18 mouse cellular contexts compared by ENCODE assay signal in the genomic region with DNA sequence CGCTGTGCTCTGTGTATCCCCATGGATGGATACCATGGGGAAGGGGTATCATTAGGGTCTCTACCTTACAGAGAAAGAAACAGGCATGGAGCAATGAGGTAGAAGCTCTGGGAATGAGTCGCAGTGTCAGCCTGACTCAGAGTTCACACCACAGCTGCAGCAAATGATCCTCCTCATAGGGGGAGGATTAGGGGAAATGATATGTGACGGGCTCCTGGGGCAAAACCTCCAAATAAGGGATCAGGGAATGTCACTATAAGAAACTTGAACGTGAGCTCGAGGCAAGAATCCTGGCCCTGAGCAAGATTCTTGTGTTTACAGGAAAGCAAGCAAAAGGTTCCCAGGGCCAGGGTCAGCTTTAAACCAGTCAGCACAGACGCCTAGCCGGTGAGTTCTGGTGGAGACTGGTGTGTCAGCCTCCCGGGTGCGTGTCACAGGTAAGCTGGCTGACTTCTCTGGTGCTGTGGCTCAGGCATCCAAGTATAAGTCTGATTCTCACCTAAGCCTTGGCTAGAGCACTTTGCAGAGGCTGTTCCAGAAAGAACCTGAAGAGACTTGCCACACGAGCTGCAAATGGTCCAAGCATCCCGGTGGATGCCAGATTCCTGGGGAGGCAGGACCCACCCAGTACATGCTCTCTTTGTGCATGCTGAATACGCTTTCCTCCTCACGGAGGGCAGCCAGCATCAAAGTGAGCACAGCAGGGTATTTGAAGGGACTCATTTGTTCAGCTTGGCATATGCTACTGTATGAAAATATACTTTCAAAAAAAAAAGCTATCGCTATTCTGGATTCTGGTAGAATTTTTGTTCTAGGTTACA. TPM values are rescaled to one million over a fixed set of nuclear protein-coding genes. Genes with fewer than 3 reads are reported as not detected.
DNase-seq lines count a peak whose midpoint lies in the region; ATAC-seq and TF ChIP-seq lines count a peak whose summit lies in the region.
"Had no signal": no experiment of that assay in that cellular context is flagged by ENCODE, and none has a peak within 500 bp of the region (broad histone marks: within the 10 kb centered on the region; RNA-seq: fewer than 3 reads in every experiment).

No protein-coding gene starts in this region.

- H3K27me3 ChIP-seq in hindbrain, postnatal 0 days (ENCODE audit: insufficient read depth, low read length): no peaks in the 10 kb centered on the region
- H3K27me3 ChIP-seq in hindbrain, embryonic 12.5 days: no peaks in the 10 kb centered on the region

- no peak overlapping the region for H3K27ac ChIP-seq in hindbrain, postnatal 0 days
- no peak overlapping the region for H3K27ac ChIP-seq in hindbrain, embryonic 12.5 days
- H3K27ac ChIP-seq: hindbrain, embryonic 14.5 days; layer of hippocampus, adult 2 months had no signal

- no peak for ATAC-seq in hindbrain, postnatal 0 days
- no peak for ATAC-seq in hindbrain, embryonic 12.5 days (ENCODE audit: low FRiP score)

- WGBS in hindbrain, postnatal 0 days: 49% methylated on average over 14 of the region's 14 CpGs
- 57% methylated on average over 14 of the region's 14 CpGs for WGBS in hindbrain, embryonic 12.5 days

- H3K9me3 ChIP-seq in hindbrain, postnatal 0 days (ENCODE audit: low read length): no peaks in the 10 kb centered on the region
- no peaks in the 10 kb centered on the region for H3K9me3 ChIP-seq in hindbrain, embryonic 12.5 days (replicated peaks)
- H3K9me3 ChIP-seq: megakaryocyte, embryonic 14.5 days had no signal

- peak; percentile 10 for DNase-seq in hindbrain, postnatal 0 days (ENCODE audit: low spot score)
- peak; percentile 40 for DNase-seq in adipocyte (ENCODE audit: low spot score)
- DNase-seq in kidney, adult 8-10 months: peak; percentile 59 to 70
- peak; percentile 32 to 50 for DNase-seq in kidney, postnatal 4 days
- DNase-seq in right cerebral cortex, adult 18-20 months: no peak
- no peak for DNase-seq in layer of hippocampus, adult 9-11 months
- DNase-seq in spleen, postnatal 14 days (ENCODE audit: low spot score in 2 of 2): no peak
- DNase-seq: adrenal gland, adult 8-10 months; right cerebral cortex, postnatal 14 days; thymus, adult 2 months had no signal

- no peak overlapping the region for H3K4me2 ChIP-seq in hindbrain, postnatal 0 days (ENCODE audit: low read depth, low read length)
- H3K4me2 ChIP-seq in hindbrain, embryonic 12.5 days (replicated peaks): no peak overlapping the region
- H3K4me2 ChIP-seq: hindbrain, embryonic 14.5 days; liver, embryonic 11.5 days had no signal

- no peak overlapping the region for H3K9ac ChIP-seq in hindbrain, postnatal 0 days (replicated peaks; ENCODE audit: low read length)
- H3K9ac ChIP-seq in hindbrain, embryonic 12.5 days: no peak overlapping the region
- H3K9ac ChIP-seq: hindbrain, embryonic 14.5 days had no signal

- TF ChIP-seq CTCF in hindbrain, postnatal 0 days (IDR thresholded peaks at IDR 0.05; ENCODE audit: low read depth): no peak

- H3K4me3 ChIP-seq in hindbrain, postnatal 0 days (ENCODE audit: low read length): no peak overlapping the region
- H3K4me3 ChIP-seq in hindbrain, embryonic 12.5 days: no peak overlapping the region
- H3K4me3 ChIP-seq: erythroblast, embryonic 14.5 days; layer of hippocampus, adult 2 months; megakaryocyte, embryonic 14.5 days had no signal

- no peaks in the 10 kb centered on the region for H3K36me3 ChIP-seq in hindbrain, postnatal 0 days (ENCODE audit: insufficient read depth, low read length)
- no peaks in the 10 kb centered on the region for H3K36me3 ChIP-seq in hindbrain, embryonic 12.5 days

- H3K4me1 ChIP-seq in hindbrain, postnatal 0 days (ENCODE audit: insufficient read depth, low read length): no peaks in the 10 kb centered on the region
- peaks cover 3% of the 10 kb centered on the region; the same call in 1 of the 2 replicates for H3K4me1 ChIP-seq in hindbrain, embryonic 12.5 days

RNA-seq across cellular contexts. Expression of a gene that starts 30.5 kb away (rescaled TPM):
- 0.18 TPM in 1 of 2 replicates, not detected in the other for total RNA-seq in hindbrain, postnatal 0 days (2014; rRNA removed)
- polyA plus RNA-seq in hindbrain, postnatal 0 days (2015; fragmentation: Nextera tagmentation; extraction: Ambion mirVana): 0.37 TPM in 1 of 2 replicates, not detected in the other
- 0.18 TPM in 1 of 2 replicates, not detected in the other for polyA plus RNA-seq in hindbrain, embryonic 12.5 days (2016; fragmentation: Nextera tagmentation; extraction: Ambion mirVana)
- total RNA-seq: layer of hippocampus, adult 2 months; left cerebral cortex, postnatal 10 days had no signal
- polyA plus RNA-seq: erythroblast, embryonic 14.5 days; frontal cortex, adult 2 months; hindbrain, embryonic 14.5 days; liver, embryonic 11.5 days had no signal

Comparison
In these comparisons a context has a peak if more than half of its experiments do, and no peak if none do; other contexts are left out.
1. DNase-seq: peak in hindbrain, postnatal 0 days (single experiment), adipocyte (single experiment), kidney, adult 8-10 months (2 of 2) and kidney, postnatal 4 days (2 of 2); none in right cerebral cortex, adult 18-20 months (single experiment), layer of hippocampus, adult 9-11 months (single experiment) and spleen, postnatal 14 days (0 of 2).